Mouse (Mus musculus) lung, adult 2 months (tissue): Measurements from ENCODE around the gene Traf7.

ENCODE experiments used
- CTCF ChIP-seq: fragments of 200-500 bp; IDR thresholded peaks from 2 replicates; pipeline ENCODE4 v1.5.1; 2011; ENCODE audit warnings: mild to moderate bottlenecking, low read length, control low read depth; ENCODE audit not compliant: insufficient read depth
- POLR2A ChIP-seq: fragments of 200-500 bp; IDR thresholded peaks from 2 replicates; pipeline ENCODE4 v1.6.1; 2011; ENCODE audit warnings: low read depth, mild to moderate bottlenecking, control low read depth, low read length, borderline replicate concordance; ENCODE audit errors: extremely low read depth

- TF ChIP-seq CTCF (no peak), POLR2A (no peak)
These were observed 46.5 kb downstream of the Traf7 start for GRCm38 (mm10) chr17:24481027-24481815.
